Mouse (Mus musculus) gastrocnemius, postnatal 25 days (tissue): ENCODE measurements around the gene Ccdc84. TPM values are rescaled to one million over a fixed set of nuclear protein-coding genes. Genes with fewer than 3 reads are reported as not detected.

Experiments used
- DNase-seq: peaks from one replicate; pipeline ENCODE4 v3.0.0; 2022
- microRNA-seq, 2 experiments: library from miRNA; unstranded; fragments of <30 nt; microRNA quantifications; one replicate each; pipeline ENCODE4 v1.2.0; 2021; ENCODE audit warnings: borderline replicate concordance in 2 of 2
- total RNA-seq, 2 experiments: library from RNA; stranded (reverse); gene quantifications; 1 replicate in 1 of 2; 2 replicates in 1 of 2; pipeline ENCODE4 v1.2.3; 2021

Ccdc84 gene
- total RNA-seq, 2 experiments from 2014 or later, result 3.9 to 5.8 TPM

GRCm38 (mm10) chr9:44361190-44361917 is 57.0 kb downstream of the Ccdc84 start, which contains the start of gene Vps11:
Vps11 (minus strand) TSS chr9:44361670.
- peak; percentile 93 for DNase-seq

Small RNA genes within 50 kb of the gene (microRNA-seq; reads per million reads assigned to microRNA genes)
- gene Mir7085, result 0 to 0.79 reads per million in 2 experiments

Other genes starting within 250 kb of the Ccdc84 start
- gene Cbl, start 184.5 kb downstream of the Ccdc84 start, total RNA-seq, result 1 to 10 TPM; 9.2 to 9.4 TPM
- gene Ccdc153, start 177.9 kb downstream of the Ccdc84 start, total RNA-seq, result not detected
- gene Pdzd3, start 167.1 kb downstream of the Ccdc84 start, total RNA-seq, result under 1 TPM; 0.99 to 1.00 TPM
- 10 to 100 TPM; 18.6 to 21.1 TPM for gene Nlrx1, start 150.0 kb downstream of the Ccdc84 start, total RNA-seq
- gene Abcg4, start 130.0 kb downstream of the Ccdc84 start, total RNA-seq, result under 1 TPM; 0.15 to 0.62 TPM
- gene Hinfp, start 112.9 kb downstream of the Ccdc84 start, total RNA-seq, result 1 to 10 TPM; 5.6 to 6.0 TPM
- 10 to 100 TPM; 12.0 to 12.2 TPM for gene C2cd2l, start 98.3 kb downstream of the Ccdc84 start, total RNA-seq
- 10 to 100 TPM; 11.0 to 11.2 TPM for gene Dpagt1, start 92.5 kb downstream of the Ccdc84 start, total RNA-seq
- 10 to 100 TPM; 10.8 to 12.8 TPM for gene H2afx, start 83.9 kb downstream of the Ccdc84 start, total RNA-seq
- 10 to 100 TPM; 20.3 to 24.3 TPM for gene Hmbs, start 74.3 kb downstream of the Ccdc84 start, total RNA-seq
- 10 to 100 TPM; 13.5 to 14.5 TPM for gene Vps11, start 56.9 kb downstream of the Ccdc84 start, total RNA-seq
- 10 to 100 TPM; 28.0 to 31.3 TPM for gene Hyou1, start 39.1 kb downstream of the Ccdc84 start, total RNA-seq
- 100 to 1,000 TPM; 117 to 142 TPM for gene Slc37a4, start 21.7 kb downstream of the Ccdc84 start, total RNA-seq
- gene Rps25, start 11.4 kb downstream of the Ccdc84 start, total RNA-seq, result 100 to 1,000 TPM; 631 to 665 TPM
- gene Trappc4, start 11.0 kb downstream of the Ccdc84 start, total RNA-seq, result 10 to 100 TPM; 13.8 to 17.5 TPM
- gene Foxr1, start 22.6 kb upstream of the Ccdc84 start, total RNA-seq, result not detected
- under 1 TPM; 0.32 to 0.43 TPM for gene Upk2, start 36.4 kb upstream of the Ccdc84 start, total RNA-seq
- gene Bcl9l, start 64.3 kb upstream of the Ccdc84 start, total RNA-seq, result 10 to 100 TPM; 33.6 to 40.7 TPM
- gene Cxcr5, start 143.3 kb upstream of the Ccdc84 start, total RNA-seq, result not detected
- gene Ddx6, start 186.3 kb upstream of the Ccdc84 start, total RNA-seq, result 10 to 100 TPM; 55.1 to 59.4 TPM